Mouse (Mus musculus) small intestine, adult 2 months (tissue): Measurements from ENCODE around the gene Uts2r.

ENCODE experiments used
- CTCF ChIP-seq: fragments of 200-500 bp; IDR thresholded peaks from 2 replicates; pipeline ENCODE4 v1.5.1; 2012; ENCODE audit warnings: low read depth, mild to moderate bottlenecking, control low read depth, inconsistent platforms, low read length, moderate library complexity, mixed read lengths; ENCODE audit not compliant: insufficient replicate concordance, insufficient read length; ENCODE audit errors: extremely low read depth
- POLR2A ChIP-seq: fragments of 200-500 bp; IDR thresholded peaks from 2 replicates; pipeline ENCODE4 v1.6.1; 2012; ENCODE audit warnings: low read depth, mild to moderate bottlenecking, control low read depth, inconsistent platforms, low read length, moderate library complexity

GRCm38 (mm10) chr11:121199851-121200250 lies 39.8 kb downstream of the Uts2r start:
- TF ChIP-seq POLR2A (no peak), CTCF (no peak)
